Mouse (Mus musculus): ENCODE data around the gene Shcbp1l.
"Not testable (repeated sequence)": the region's sequence is repeated elsewhere in the genome, so short reads cannot be mapped to it uniquely, and the experiment has no call there.

Gene Shcbp1l

DNA sequence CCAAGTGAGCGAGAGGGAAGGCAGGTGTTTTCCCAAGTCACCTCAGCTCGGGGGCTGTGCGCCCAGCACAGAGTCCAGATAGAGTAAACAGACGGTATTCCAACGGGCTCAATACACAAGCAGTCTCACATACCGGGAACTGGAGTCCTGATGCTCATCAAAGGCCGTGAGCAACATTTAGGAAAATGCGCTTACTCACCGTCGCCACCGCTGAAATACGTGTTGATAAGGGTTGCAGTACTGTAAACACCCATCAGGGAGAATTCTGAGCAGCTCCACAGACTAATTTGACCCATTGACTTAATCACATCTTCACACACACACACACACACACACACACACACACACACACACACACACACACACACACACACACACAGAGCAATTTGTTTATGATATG is 691 bp upstream of the Shcbp1l start:
- no peak for DNase-seq (ENCODE audit: low read depth, low spot score)

DNA sequence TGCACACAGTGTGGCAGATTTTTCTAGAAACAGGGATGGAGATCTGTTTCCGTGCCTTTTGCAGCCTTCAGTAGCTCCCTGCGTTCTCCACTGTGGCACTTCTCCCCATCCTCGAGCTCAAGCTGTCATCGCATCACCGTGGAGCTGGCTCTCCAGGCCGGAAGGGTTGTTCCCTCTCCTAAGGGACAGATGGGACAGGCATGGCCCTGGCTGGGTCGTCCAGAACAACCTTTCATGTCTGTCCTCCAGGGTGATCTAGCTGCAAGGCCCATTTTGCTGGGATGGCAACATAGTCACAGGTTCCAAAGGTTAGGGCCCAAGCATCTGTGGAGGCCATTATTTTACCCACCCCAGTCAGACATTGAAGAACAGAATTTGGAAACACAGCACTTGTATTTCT is 6.2 kb downstream of the Shcbp1l start:
- no peak for DNase-seq (ENCODE audit: low read depth, low spot score)

DNA sequence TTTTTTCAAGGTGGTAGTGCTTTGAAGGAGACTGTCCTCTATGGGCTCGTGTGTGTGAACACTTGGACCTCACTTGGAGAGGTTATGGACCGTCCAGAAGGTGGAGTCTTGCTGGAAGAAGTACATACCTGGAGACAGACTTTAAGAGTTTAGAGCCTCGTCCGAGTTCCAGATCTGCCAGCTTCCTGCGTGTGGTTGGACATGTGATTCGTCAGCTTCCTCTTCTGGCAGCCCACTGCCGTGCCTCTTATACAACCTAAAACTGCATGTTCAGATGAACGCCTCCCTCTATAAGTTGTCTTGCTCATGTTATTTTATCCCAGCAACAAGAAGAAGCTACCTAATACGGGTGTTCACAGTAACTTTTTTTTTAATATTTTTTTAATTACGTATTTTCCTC is 6.7 kb downstream of the Shcbp1l start:
- no peak for DNase-seq (ENCODE audit: low read depth, low spot score)

DNA sequence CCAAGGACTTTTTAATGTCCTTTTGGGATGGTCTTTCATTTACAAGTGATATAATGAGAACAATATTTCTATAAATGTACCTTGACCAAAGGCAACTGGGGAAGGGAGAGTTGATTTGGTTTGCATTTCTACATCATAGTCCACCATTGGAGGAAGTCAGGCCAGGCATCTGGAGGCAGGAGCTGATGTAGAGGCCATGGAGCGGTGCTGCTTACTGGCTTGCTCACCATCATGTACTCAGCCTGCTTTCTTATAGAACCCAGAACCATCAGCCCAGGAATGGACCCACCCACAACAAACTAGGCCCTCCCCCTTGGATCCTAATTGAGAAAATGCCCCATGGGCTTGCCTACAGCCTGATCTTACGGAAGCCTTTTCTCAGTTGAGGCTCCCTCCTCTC is 7.4 kb downstream of the Shcbp1l start:
- no peak for DNase-seq (ENCODE audit: low read depth, low spot score)

DNA sequence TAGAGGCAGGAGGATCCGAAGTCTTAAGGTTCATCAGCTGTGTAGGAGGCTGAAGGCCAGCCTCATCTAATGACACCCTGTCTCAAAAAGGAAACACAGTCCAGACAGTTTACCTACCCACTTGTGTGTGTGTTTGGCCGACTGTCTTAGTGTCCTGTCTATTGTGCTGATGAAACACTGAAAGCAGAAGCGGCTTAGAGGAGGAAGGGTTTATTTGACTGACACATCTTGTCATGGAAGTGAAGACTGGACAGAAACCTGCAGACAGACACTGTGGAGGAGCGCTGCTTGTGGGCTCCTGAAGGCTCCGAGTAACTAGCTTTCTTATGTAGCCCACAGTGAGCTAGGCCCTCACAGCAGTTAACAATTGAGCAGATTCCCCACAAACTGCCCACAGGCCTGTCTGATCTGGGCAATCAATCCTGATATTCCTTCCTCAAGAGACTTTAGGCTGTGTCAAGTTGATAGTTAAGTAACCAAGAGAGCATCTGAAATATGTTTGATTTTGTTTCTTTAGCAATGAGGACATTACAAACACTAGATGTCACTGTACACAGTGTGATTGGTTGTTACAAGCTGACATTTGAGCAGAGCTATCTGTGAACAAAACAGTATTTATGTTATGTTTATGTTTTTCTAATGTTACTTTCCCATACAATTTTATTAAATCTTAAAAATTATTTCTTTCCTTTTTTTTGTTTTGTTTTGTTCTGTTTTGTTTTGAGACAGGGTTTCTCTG is 9.1 kb downstream of the Shcbp1l start:
- DNase-seq (ENCODE audit: low read depth, low spot score) = no peak

DNA sequence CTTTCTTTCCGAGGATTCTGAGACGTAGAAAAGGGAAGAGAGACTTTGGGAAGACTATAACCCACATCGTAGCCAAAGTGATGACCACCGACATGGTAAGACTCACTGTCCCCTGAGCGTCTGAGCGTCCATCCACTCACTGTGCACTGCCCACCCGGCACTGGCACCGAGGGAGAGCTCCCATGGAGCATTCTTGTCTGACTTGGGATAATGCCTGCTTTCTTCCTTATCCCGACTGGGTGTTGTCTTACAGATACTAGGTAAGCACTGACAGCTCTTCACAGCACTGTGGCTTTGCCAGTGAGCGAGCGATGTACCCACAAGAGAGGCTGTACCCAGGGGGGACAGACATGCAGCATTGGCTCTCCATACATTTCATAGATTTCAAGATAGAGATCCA is 12.6 kb downstream of the Shcbp1l start:
- DNase-seq (ENCODE audit: low read depth, low spot score) = no peak

DNA sequence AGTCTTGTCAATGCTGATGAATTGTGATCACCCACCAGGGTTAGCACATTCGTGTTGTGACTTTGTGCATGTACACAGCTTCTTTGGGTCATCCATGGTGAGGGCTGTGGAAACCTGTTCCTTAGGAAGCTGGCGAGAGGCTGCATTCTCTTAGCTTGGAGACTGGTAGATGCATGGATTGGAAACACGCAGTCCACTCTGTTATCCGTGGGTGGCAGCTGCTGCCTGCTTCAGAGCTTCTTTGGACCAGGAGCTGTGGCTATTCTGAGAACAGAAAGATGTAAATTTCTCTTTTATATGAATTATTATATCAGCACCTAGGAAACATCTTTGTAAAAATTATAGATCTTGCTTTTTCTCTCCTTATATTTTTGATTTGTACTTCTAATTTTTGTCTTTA is 15.8 kb downstream of the Shcbp1l start:
- DNase-seq (ENCODE audit: low read depth, low spot score) = no peak

DNA sequence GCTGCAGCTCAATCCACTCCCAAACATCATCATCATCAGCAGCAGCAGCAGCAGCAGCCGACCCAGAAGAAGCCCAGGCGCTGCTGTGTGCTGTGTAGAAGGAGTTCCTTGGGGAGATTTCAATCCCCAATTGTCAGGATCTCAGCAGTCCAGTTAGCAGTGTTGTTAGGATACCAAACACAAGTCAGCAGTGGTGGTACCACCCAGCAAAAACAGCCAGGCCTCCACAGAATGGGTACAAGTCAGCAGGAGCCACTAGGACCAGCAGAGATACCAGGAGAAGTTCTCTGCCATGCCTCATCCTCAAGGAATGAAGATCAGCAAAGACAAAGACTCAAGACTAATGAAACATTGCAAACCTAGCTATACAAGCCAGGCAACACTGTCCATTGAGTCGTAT is 16.7 kb downstream of the Shcbp1l start:
- no peak for DNase-seq (ENCODE audit: low read depth, low spot score)

DNA sequence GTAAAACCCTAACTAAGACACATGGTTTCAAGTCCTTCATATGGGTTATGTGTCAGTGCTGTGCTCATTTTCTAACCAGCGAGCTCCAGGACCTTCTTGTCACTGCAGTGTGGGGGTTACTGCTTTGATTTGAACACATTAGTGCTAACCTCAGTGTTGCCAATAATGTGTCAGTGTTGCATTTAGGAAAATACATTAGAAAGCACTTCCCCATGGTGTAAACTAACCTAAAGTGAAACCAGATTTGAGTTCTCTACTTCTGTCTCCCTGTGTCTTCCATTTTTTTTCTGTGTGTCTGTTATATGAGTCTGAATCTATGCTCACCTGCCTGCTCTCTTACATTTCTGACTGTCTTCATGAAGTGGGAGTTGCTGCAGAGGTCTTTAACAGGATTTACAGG is 18.1 kb downstream of the Shcbp1l start:
- no peak for DNase-seq (ENCODE audit: low read depth, low spot score)

DNA sequence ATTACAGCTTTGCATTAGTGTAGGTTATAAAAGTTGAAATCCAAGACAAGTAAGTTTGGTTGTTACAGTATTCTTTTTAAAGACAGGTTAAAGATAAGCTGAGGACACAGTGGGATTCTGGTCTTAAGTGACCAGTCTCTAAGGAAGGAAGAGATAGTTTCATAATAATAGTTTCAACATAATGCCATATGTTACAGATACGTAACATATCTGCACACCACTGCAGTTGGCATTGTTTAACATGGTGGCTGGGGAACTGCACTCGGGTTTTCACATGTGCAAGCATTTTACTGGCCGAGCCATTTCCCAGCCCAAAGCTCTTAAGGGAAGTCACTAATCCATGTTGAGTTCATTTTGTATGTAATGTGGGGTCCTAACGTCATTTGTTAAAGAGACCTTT is 18.7 kb downstream of the Shcbp1l start:
- no peak for DNase-seq (ENCODE audit: low read depth, low spot score)

DNA sequence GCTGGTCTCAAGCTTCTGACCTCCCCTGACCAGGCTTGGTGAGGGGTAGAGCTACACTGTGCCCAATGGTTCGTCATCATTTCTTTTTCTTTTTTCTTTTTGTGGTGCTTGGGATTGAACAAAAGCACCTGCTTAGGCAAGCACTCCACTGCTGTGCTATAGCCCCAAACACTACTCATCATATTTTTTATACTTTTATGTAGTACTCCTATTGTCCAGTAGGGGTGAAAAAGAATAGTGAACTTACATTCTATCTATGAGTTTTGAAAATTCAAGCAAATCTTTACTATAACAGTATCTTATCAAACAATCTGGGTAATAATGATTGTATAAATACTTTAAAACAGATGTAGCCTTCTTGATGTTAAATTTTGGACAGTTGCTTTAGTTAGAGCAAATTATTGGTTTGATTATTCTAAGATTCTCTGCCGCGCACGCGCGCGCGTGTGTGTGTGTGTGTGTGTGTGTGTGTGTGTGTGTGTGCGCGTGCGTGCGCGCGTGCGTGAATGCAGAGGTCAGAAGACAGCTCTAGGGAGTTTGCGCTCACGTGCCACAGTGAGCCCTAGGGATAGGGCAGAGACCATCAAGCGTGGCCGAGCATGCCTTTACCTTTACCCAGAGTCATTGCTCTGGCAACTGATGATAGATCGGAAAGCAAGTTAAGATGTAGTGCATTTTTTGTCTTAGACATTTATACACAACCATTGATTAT is 21.3 kb downstream of the Shcbp1l start:
- DNase-seq (ENCODE audit: low read depth, low spot score) = no peak

DNA sequence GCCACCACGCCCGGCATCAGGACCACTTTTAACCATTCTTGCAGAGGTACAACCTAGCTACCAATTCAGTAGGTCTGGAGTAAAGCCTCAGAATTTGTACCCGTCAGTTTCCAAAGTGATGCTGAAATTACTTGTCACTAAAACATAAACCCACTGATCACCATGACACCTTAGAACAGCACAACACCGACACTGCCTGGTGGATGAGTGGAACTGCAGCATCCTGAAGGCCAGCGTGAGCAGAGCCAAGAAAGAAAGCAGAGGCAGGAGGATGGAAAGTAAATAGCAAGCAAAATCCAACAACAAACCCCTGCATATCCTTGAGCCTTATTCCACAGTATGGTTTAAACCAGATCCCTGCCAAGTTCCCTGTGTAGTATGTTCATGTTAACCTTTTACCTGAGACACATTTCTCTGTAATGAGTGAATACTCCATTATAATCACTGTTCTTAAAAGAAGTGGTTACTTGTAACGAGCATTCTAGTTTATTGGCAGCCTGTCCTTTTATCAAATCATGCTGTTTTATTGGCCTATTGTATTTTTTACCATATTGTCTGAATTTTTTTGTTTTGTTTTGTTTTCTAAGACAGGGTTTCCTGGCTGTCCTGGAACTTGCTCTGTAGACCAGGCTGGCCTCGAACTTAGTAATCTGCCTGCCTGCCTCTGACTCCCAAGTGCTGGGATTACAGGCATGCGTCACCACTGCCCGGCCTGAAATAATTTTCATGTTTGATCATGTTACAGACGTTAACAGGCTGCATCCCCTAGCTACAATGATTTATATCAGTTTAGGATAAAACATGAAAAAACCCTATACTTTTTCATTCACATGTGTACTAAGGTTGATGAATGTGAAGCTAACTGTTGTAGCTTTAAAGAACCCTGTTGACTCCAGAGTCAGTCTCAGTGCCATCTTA is 26.5 kb downstream of the Shcbp1l start:
- peak; percentile 40 for DNase-seq (ENCODE audit: low read depth, low spot score)

DNA sequence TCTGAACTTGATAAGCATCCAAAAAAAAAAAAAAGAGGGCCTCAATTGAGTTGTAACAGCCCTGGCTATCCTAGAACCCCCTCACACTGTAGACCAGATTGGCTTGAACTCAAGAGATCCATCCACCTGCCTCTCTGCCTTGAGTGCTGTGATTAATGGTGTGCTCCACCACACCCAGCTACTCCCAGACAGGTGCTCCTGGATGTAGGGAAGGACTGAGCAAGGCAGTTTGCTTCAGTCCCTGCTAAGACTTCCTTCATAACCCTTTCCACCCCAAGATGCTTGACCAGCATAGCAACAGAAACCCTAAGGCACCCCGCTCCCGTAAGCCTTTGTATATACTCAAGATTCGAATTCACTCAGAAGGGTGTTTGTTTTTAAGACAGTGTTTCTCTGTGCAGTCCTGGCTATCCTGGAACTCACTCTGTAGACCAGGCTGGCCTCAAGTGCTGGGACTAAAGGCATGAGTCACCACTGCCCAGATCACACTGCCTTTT is 28.2 kb downstream of the Shcbp1l start:
- no peak for DNase-seq (ENCODE audit: low read depth, low spot score)

DNA sequence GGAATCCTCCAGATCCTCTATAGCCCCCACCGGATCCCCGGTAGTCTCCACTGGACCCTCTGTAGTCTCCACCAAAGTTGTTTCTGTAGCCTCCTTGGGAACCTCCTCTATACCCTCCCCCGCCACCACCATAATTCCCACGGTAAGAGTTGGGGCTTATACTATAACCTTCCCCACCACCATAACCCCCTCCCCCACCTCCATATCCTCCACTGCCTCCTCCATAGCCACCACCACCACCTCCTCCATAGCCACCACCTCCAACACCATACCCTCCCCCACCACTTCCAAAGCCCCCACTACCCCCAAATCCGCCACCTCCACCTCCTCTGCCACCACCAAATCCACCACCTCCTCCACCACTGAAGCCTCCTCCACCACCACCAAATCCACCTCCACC is 31.2 kb downstream of the Shcbp1l start:
- no peak for DNase-seq (ENCODE audit: low read depth, low spot score)

DNA sequence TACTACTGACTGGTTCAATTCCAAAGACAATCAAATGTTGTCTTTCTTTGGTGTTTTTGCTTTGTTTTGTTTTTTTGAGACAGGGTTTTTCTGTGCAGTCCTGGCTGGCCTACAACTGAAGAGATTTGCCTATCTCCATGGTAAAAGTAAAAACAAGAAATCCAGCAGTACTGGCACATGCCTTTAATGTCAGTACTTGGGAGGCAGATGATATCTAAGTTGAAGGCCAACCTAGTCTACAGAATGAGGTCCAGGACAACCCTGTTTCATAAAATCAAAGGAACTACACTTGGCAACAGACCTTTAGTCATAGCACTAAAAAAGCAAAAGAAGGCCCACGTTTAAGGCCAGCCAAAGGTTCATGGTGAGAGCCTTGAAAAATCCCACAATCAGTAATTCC is 36.8 kb downstream of the Shcbp1l start:
- DNase-seq (ENCODE audit: low read depth, low spot score) = no peak

DNA sequence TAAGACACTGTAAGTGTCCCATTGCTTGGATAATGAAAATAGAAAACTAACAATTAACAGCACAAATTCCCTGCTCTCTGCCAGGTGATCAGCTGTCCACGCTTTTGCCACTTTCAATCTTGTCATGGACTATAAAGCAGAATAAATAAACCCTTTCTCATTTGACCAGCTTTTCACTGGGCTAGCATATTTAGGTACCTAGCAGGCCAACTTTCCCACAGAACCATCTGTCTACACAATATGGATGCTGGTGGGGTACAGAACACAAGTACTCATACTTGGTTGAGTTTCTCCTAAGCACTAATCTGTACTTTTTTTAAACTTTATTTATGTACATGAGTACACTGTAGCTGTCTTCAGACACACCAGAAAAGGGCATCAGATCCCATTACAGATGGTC is 54.3 kb downstream of the Shcbp1l start:
- no peak for DNase-seq (ENCODE audit: low read depth, low spot score)

DNA sequence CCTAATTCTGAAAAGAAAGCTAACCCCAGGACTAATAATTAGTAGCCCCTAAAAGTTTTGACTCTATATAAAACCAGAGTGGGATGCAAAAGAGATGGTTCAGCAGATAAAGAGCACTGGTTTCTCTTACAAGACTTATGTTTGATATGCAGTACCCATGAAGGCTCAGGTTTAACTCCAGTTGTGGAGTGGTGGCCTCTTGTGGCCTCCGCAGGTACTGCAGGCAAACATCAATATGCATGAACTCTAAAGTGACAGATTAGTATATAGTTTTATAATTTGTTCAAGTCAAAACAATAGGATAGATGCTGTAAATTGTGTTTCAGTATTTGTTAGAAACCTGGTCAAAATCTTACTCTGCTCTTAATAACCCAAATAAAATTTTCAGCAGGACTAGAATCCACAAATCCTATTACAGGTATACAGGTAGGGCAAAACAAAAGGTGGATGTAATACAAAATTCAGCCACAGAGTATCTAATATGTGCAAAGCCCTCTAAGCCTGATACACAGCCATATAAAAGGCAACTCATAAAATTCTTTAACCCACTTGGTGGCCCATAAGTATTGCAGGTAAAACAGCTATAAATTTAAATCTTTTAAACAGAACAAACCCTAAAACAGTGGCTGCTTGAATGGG is 55.5 kb downstream of the Shcbp1l start:
- peak; percentile 69 for DNase-seq (ENCODE audit: low read depth, low spot score)

DNA sequence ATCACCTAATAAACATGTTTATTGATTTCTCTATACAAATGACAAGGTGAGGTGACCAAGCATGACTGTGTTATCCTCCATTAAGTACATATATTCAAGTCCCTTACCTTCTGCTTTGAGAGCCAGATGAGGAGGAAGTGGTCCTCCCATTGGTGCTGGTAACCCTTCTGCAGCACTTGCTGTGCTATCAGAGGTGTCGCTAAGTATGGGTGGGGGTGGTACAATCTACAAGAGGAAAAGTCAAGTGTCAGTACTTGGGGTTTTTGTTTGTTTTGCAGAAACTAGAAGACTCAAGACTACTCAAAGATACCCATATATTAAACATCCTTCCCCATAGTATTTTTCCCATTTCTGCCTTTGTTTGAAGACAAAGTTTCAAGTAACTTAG is 56.1 kb downstream of the Shcbp1l start:
- DNase-seq (ENCODE audit: low read depth, low spot score) = no peak

DNA sequence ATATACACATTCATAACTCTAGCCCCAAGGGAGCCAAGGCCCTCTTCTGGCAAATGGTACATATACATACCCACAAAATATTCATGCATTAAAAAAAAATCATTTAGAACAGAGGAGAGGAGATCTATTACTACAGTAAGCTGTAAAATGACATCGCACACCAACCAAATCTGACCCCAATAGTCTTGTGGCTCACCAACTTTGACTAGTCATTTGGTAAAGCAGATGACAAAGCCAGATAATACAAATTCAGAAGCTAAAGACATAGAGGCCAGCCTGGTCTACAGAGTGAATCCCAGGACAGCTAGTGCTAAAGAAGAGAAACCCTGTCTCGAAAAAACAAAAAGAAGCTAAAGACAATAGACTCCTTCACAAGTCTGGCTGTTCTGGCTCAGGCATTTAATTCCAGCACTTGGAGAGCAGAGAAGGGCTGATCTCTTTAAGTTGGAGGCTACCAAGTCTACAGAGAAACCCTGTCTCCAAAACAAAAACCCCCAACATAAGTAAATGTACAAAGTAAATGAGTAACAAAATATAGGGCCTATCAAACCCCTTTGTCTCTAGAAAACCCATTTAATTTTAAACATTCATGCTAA is 60.3 kb downstream of the Shcbp1l start:
- no peak for DNase-seq (ENCODE audit: low read depth, low spot score)

DNA sequence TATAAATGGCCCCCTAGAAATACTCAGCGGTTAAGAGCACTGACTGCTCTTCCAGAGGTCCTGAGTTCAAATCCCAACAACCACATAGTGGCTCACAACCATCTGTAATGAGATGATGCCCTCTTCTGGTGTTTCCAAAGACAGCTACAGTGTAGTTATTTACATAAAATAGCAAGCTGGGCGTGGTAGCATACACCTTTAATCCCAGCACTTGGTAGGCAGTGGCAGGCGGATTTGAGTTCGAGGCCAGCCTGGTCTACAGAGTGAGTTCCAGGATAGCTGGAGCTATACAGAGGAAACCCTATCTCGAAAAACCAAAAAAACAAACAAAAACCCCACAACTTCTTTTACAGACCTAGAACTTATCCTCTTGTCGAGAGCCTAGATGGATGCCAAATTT is 61.2 kb downstream of the Shcbp1l start:
- not testable (repeated sequence) for DNase-seq (ENCODE audit: low read depth, low spot score)

DNA sequence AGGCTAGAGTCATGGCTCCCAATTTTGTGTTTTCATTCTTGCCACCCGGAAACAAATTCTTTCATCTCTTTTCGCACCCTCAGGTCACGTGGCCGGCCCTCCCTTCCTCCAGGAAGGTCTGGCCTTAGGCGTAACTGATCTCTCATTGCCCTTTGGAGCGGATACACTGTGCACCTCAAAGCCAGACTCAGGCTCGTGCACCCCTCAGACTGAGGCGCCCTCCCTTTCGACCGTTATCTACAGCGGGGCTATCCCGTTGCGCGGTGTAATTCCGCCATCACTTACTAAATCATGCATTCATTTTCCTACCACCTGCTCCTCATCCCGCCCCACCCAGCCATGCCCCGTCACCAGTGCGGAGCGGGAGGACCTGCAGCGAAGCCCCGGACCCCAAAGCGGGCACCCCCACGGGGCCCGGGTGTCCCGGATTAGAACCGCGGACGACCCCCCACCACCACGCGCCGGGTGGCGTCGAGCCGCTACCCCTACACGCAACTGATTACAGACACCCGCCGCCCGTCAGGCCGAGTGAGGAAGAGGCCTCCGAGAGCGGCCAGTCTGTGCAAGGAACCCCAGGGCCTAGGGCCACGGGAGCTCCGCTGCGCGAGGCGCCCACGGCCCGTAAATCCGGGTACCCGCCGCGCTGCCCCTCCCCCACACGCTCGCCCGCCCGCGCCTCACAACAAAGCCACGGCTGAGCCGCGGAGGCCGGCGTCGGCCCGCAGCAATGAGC is 62.0 kb downstream of the Shcbp1l start:
- DNase-seq (ENCODE audit: low read depth, low spot score) = peak; percentile 60
